Mouse (Mus musculus): Measurements from ENCODE around the gene Sulf2.

The Sulf2 gene

GRCm38 (mm10) chr2:166115571-166116277 is 39.7 kb downstream of the Sulf2 start:
- DNase-seq, result no peak

- DNase-seq, result no peak
These were observed 42.5 kb downstream of the Sulf2 start for GRCm38 (mm10) chr2:166112986-166113385.

- no peak for DNase-seq
These were observed 43.6 kb downstream of the Sulf2 start for GRCm38 (mm10) chr2:166111831-166112250.

- DNase-seq, result no peak
These were observed 44.2 kb downstream of the Sulf2 start for GRCm38 (mm10) chr2:166111238-166111637.

GRCm38 (mm10) chr2:166110764-166111163 is 44.7 kb downstream of the Sulf2 start:
- DNase-seq, result no peak

- peak; percentile 54 to 63 for DNase-seq
These were observed 47.1 kb downstream of the Sulf2 start for GRCm38 (mm10) chr2:166108326-166108725.

- no peak for DNase-seq
These were observed 47.6 kb downstream of the Sulf2 start for GRCm38 (mm10) chr2:166107911-166108310.

GRCm38 (mm10) chr2:166106631-166107030 is 48.8 kb downstream of the Sulf2 start:
- DNase-seq, result no peak

- DNase-seq, result no peak
These were observed 49.6 kb downstream of the Sulf2 start for GRCm38 (mm10) chr2:166105911-166106310.

GRCm38 (mm10) chr2:166102893-166103292 is 52.6 kb downstream of the Sulf2 start:
- DNase-seq, result no peak

GRCm38 (mm10) chr2:166100309-166101262 is 54.9 kb downstream of the Sulf2 start:
- DNase-seq, result no peak

GRCm38 (mm10) chr2:166098292-166098933 is 57.0 kb downstream of the Sulf2 start:
- no peak for DNase-seq

GRCm38 (mm10) chr2:166097443-166098291 is 57.8 kb downstream of the Sulf2 start:
- DNase-seq, result no peak

- no peak for DNase-seq
These were observed 58.6 kb downstream of the Sulf2 start for GRCm38 (mm10) chr2:166096834-166097233.

- no peak for DNase-seq
These were observed 59.2 kb downstream of the Sulf2 start for GRCm38 (mm10) chr2:166096300-166096699.

- DNase-seq, result no peak
These were observed 63.1 kb downstream of the Sulf2 start for GRCm38 (mm10) chr2:166092412-166092811.

GRCm38 (mm10) chr2:166091599-166091998 is 63.9 kb downstream of the Sulf2 start:
- no peak for DNase-seq

- DNase-seq, result no peak
These were observed 65.3 kb downstream of the Sulf2 start for GRCm38 (mm10) chr2:166090131-166090581.

- DNase-seq, result no peak
These were observed 66.5 kb downstream of the Sulf2 start for GRCm38 (mm10) chr2:166088991-166089390.

GRCm38 (mm10) chr2:166086457-166087233 is 68.8 kb downstream of the Sulf2 start:
- DNase-seq, result no peak

GRCm38 (mm10) chr2:166085780-166086179 is 69.7 kb downstream of the Sulf2 start:
- no peak for DNase-seq

Data from thymus, postnatal 36 days (tissue).